Mouse (Mus musculus) liver, adult 2 months (tissue): ENCODE measurements at regions not wholly inside any gene's neighbourhood (a gene's known extent, or its start where the extent isn't known, plus 50 kb on each side); places are given as distances from the start of the nearest gene placed in this dataset.
A peak's percentile ranks its signal among the peaks of the same experiment; 100 is the strongest.

Experiments
- DNase-seq: peaks from one replicate; pipeline ENCODE4 v3.0.0-alpha.2; 2011; ENCODE audit warnings: low read depth, low spot score; ENCODE audit errors: extremely low read depth
- H3K27ac ChIP-seq: fragments of 200-500 bp; replicated peaks from 2 replicates; pipeline ENCODE4 v1.5.1; 2012; ENCODE audit warnings: low read depth, mild to moderate bottlenecking, control low read depth, inconsistent platforms, low read length; ENCODE audit not compliant: insufficient read depth
- H3K27me3 ChIP-seq: fragments of 200-500 bp; 2 replicates; pipeline ENCODE4 v1.6.1; 2012; ENCODE audit warnings: mild to moderate bottlenecking, moderate library complexity, low read length, inconsistent platforms; ENCODE audit not compliant: control insufficient read depth, insufficient read depth
- H3K36me3 ChIP-seq: fragments of 200-500 bp; 2 replicates; pipeline ENCODE4 v1.6.1; 2012; ENCODE audit warnings: low read length, inconsistent platforms; ENCODE audit not compliant: control insufficient read depth, insufficient read depth
- H3K4me1 ChIP-seq: fragments of 200-500 bp; 2 replicates; pipeline ENCODE4 v1.6.1; 2011; ENCODE audit warnings: low read length; ENCODE audit not compliant: control insufficient read depth, insufficient read depth
- H3K4me3 ChIP-seq: fragments of 200-500 bp; 2 replicates; pipeline ENCODE4 v1.5.1; 2011; ENCODE audit warnings: low read depth, mild to moderate bottlenecking, control low read depth, low read length, moderate library complexity; ENCODE audit not compliant: insufficient read depth
- H3K79me2 ChIP-seq: fragments of 200-500 bp; 2 replicates; pipeline ENCODE4 v1.6.1; 2012; ENCODE audit warnings: inconsistent platforms, mild to moderate bottlenecking, low read length, moderate library complexity; ENCODE audit not compliant: control insufficient read depth, insufficient read depth
- H3K9ac ChIP-seq: fragments of 200-500 bp; 2 replicates; pipeline ENCODE4 v1.6.1; 2012; ENCODE audit warnings: low read depth, mild to moderate bottlenecking, control low read depth, inconsistent platforms, low read length
- CTCF ChIP-seq: fragments of 200-500 bp; IDR thresholded peaks from 2 replicates; pipeline ENCODE4 v1.5.1; 2011; ENCODE audit warnings: low read depth, low read length, control low read depth
- POLR2A ChIP-seq: fragments of 200-500 bp; IDR thresholded peaks from 2 replicates; pipeline ENCODE4 v1.6.1; 2011; ENCODE audit warnings: low read length, control low read depth; ENCODE audit not compliant: insufficient read depth; ENCODE audit errors: extremely low read depth
- WGBS: fragments of 180-500 bp; shearing (Covaris S2); methylation state at CpG from one replicate; pipeline ENCODE4 v1.1.7; 2018; 5-methylcytosine and 5-hydroxymethylcytosine counted together

GRCm38 (mm10) chr12:25416571-25416970, 319.6 kb upstream of the Id2 start:
- H3K9ac ChIP-seq = no peak overlapping the region
- TF ChIP-seq POLR2A (no peak), CTCF (no peak)
- no peak overlapping the region for H3K4me3 ChIP-seq
- 27% methylated on average over 3 of the region's 3 CpGs for WGBS
- H3K36me3 ChIP-seq = no peaks in the 10 kb centered on the region
- H3K79me2 ChIP-seq = no peaks in the 10 kb centered on the region
- H3K27me3 ChIP-seq = no peaks in the 10 kb centered on the region
- H3K27ac ChIP-seq = no peak overlapping the region
- DNase-seq = peak; percentile 64
- peaks cover 5% of the 10 kb centered on the region for H3K4me1 ChIP-seq

- 59% methylated on average over 3 of the region's 3 CpGs for WGBS
Observed at GRCm38 (mm10) chr12:25415641-25416040, 318.7 kb upstream of the Id2 start.

GRCm38 (mm10) chr12:25415232-25415631, 318.3 kb upstream of the Id2 start:
- DNase-seq = no peak
- no peak overlapping the region for H3K4me3 ChIP-seq
- H3K27me3 ChIP-seq = no peaks in the 10 kb centered on the region
- 55% methylated on average over 2 of the region's 2 CpGs for WGBS
- TF ChIP-seq CTCF (peak; percentile 36; the same call in 1 of the 2 replicates), POLR2A (no peak)
- no peaks in the 10 kb centered on the region for H3K36me3 ChIP-seq
- H3K27ac ChIP-seq = no peak overlapping the region
- no peaks in the 10 kb centered on the region for H3K79me2 ChIP-seq
- no peak overlapping the region for H3K9ac ChIP-seq
- peaks cover 5% of the 10 kb centered on the region for H3K4me1 ChIP-seq

More at GRCm38 (mm10) chr12:25415641-25416040, 318.7 kb upstream of the Id2 start:
- no peaks in the 10 kb centered on the region for H3K36me3 ChIP-seq
- no peak for DNase-seq
- H3K27ac ChIP-seq = no peak overlapping the region
- H3K9ac ChIP-seq = no peak overlapping the region
- no peaks in the 10 kb centered on the region for H3K27me3 ChIP-seq
- no peak for TF ChIP-seq CTCF
- no peak for TF ChIP-seq POLR2A
- H3K4me3 ChIP-seq = no peak overlapping the region
- H3K4me1 ChIP-seq = peaks cover 5% of the 10 kb centered on the region
- no peaks in the 10 kb centered on the region for H3K79me2 ChIP-seq

GRCm38 (mm10) chr12:25407301-25407700, 310.4 kb upstream of the Id2 start:
- H3K27ac ChIP-seq = no peak overlapping the region
- DNase-seq = no peak
- H3K9ac ChIP-seq = no peak overlapping the region
- H3K36me3 ChIP-seq = no peaks in the 10 kb centered on the region
- H3K4me1 ChIP-seq = no peaks in the 10 kb centered on the region
- no peaks in the 10 kb centered on the region for H3K79me2 ChIP-seq
- no peak for TF ChIP-seq POLR2A
- TF ChIP-seq CTCF = no peak
- 90% methylated on average over 2 of the region's 2 CpGs for WGBS
- H3K27me3 ChIP-seq = no peaks in the 10 kb centered on the region
- no peak overlapping the region for H3K4me3 ChIP-seq

- WGBS = 88% methylated on average over 5 of the region's 5 CpGs
Observed at GRCm38 (mm10) chr12:25400326-25400725, 303.4 kb upstream of the Id2 start.

GRCm38 (mm10) chr12:25398726-25399125, 301.8 kb upstream of the Id2 start:
- WGBS = 70% methylated on average over 3 of the region's 3 CpGs
- Histone ChIP-seq H3K9ac (no peak overlapping the region), H3K36me3 (no peaks in the 10 kb centered on the region), H3K4me1 (no peaks in the 10 kb centered on the region), H3K27ac (no peak overlapping the region), H3K27me3 (no peaks in the 10 kb centered on the region), H3K4me3 (no peak overlapping the region), H3K79me2 (no peaks in the 10 kb centered on the region)
- no peak for DNase-seq
- no peak for TF ChIP-seq POLR2A
- TF ChIP-seq CTCF = no peak

More at GRCm38 (mm10) chr12:25400326-25400725, 303.4 kb upstream of the Id2 start:
- no peak for DNase-seq
- Histone ChIP-seq H3K4me1 (no peaks in the 10 kb centered on the region), H3K79me2 (no peaks in the 10 kb centered on the region), H3K36me3 (no peaks in the 10 kb centered on the region), H3K27me3 (no peaks in the 10 kb centered on the region), H3K9ac (no peak overlapping the region), H3K4me3 (no peak overlapping the region), H3K27ac (no peak overlapping the region)
- no peak for TF ChIP-seq POLR2A

GRCm38 (mm10) chr12:25394326-25394725, 297.4 kb upstream of the Id2 start:
- TF ChIP-seq CTCF (no peak), POLR2A (no peak)
- DNase-seq = no peak
- no peaks in the 10 kb centered on the region for H3K36me3 ChIP-seq
- no peaks in the 10 kb centered on the region for H3K79me2 ChIP-seq
- 85% methylated on average over 3 of the region's 3 CpGs for WGBS
- H3K27ac ChIP-seq = no peak overlapping the region
- H3K27me3 ChIP-seq = no peaks in the 10 kb centered on the region
- no peak overlapping the region for H3K4me3 ChIP-seq
- H3K4me1 ChIP-seq = no peaks in the 10 kb centered on the region
- H3K9ac ChIP-seq = no peak overlapping the region
